Mouse (Mus musculus) MEL-GATA-1-ER (cell line): ENCODE data around the gene Ubald2.

ENCODE experiments used
- DNase-seq: peaks from one replicate; pipeline ENCODE4 v3.0.0-alpha.2; 2012; ENCODE audit warnings: low read depth; ENCODE audit errors: extremely low read depth

Ubald2 gene

GRCm38 (mm10) chr11:116432593-116433355 is 1.1 kb upstream of the Ubald2 start:
- DNase-seq = no peak

GRCm38 (mm10) chr11:116434287-116434966 is 533 bp downstream of the Ubald2 start:
- DNase-seq = no peak

- no peak for DNase-seq
Observed at GRCm38 (mm10) chr11:116434967-116435752, 1.3 kb downstream of the Ubald2 start.

- no peak for DNase-seq
Observed at GRCm38 (mm10) chr11:116435992-116436724, 2.3 kb downstream of the Ubald2 start.

GRCm38 (mm10) chr11:116436725-116437331 is 2.9 kb downstream of the Ubald2 start:
- no peak for DNase-seq

- DNase-seq = no peak
Observed at GRCm38 (mm10) chr11:116437541-116437940, 3.6 kb downstream of the Ubald2 start.

- DNase-seq = no peak
Observed at GRCm38 (mm10) chr11:116439269-116440240, 5.7 kb downstream of the Ubald2 start.

- no peak for DNase-seq
Observed at GRCm38 (mm10) chr11:116440408-116441068, 6.6 kb downstream of the Ubald2 start.

GRCm38 (mm10) chr11:116442129-116442866 is 8.4 kb downstream of the Ubald2 start:
- no peak for DNase-seq

- DNase-seq = no peak
Observed at GRCm38 (mm10) chr11:116442867-116443177, 8.9 kb downstream of the Ubald2 start.

- no peak for DNase-seq
Observed at GRCm38 (mm10) chr11:116443311-116443710, 9.4 kb downstream of the Ubald2 start.

- no peak for DNase-seq
Observed at GRCm38 (mm10) chr11:116443935-116444334, 10.0 kb downstream of the Ubald2 start.

- no peak for DNase-seq
Observed at GRCm38 (mm10) chr11:116445596-116446307, 11.9 kb downstream of the Ubald2 start.

GRCm38 (mm10) chr11:116446308-116446887 is 12.5 kb downstream of the Ubald2 start:
- no peak for DNase-seq

- DNase-seq = no peak
Observed at GRCm38 (mm10) chr11:116447822-116448221, 13.9 kb downstream of the Ubald2 start.

- no peak for DNase-seq
Observed at GRCm38 (mm10) chr11:116449341-116449740, 15.4 kb downstream of the Ubald2 start.

GRCm38 (mm10) chr11:116453889-116454288 is 20.0 kb downstream of the Ubald2 start:
- no peak for DNase-seq

- DNase-seq = no peak
Observed at GRCm38 (mm10) chr11:116456234-116456633, 22.3 kb downstream of the Ubald2 start.
